Mouse (Mus musculus) olfactory bulb, adult 2 months (tissue): ENCODE results near the gene Mup13. TPM values are rescaled to one million over a fixed set of nuclear protein-coding genes. Genes with fewer than 3 reads are reported as not detected.
"Not testable (repeated sequence)": the region's sequence is repeated elsewhere in the genome, so short reads cannot be mapped to it uniquely, and the experiment has no call there.

ENCODE experiments used
- H3K27ac ChIP-seq: fragments of 200-500 bp; 2 replicates; pipeline ENCODE4 v1.5.1; 2012; ENCODE audit warnings: low read depth, low read length; ENCODE audit not compliant: insufficient read depth
- H3K4me1 ChIP-seq: fragments of 200-500 bp; 2 replicates; pipeline ENCODE4 v1.6.1; 2012; ENCODE audit warnings: low read length; ENCODE audit not compliant: control insufficient read depth, insufficient read depth
- H3K4me3 ChIP-seq: fragments of 200-500 bp; 2 replicates; pipeline ENCODE4 v1.5.1; 2012; ENCODE audit warnings: mild to moderate bottlenecking, low read depth, low read length, moderate library complexity; ENCODE audit not compliant: insufficient read depth
- WGBS: fragments of 180-500 bp; shearing (Covaris S2); methylation state at CpG from one replicate; pipeline ENCODE4 v1.1.7; 2018; 5-methylcytosine and 5-hydroxymethylcytosine counted together
- polyA plus RNA-seq: library from polyadenylated mRNA; stranded (reverse); fragments of >200 nt; gene quantifications from 2 replicates; pipeline ENCODE4 v1.2.4, GENCODE M21; 2012; ENCODE audit warnings: low replicate concordance; ENCODE audit not compliant: missing spikeins, insufficient read depth, insufficient read length

Mup13 gene
- not detected in 2 replicates for polyA plus RNA-seq

DNA sequence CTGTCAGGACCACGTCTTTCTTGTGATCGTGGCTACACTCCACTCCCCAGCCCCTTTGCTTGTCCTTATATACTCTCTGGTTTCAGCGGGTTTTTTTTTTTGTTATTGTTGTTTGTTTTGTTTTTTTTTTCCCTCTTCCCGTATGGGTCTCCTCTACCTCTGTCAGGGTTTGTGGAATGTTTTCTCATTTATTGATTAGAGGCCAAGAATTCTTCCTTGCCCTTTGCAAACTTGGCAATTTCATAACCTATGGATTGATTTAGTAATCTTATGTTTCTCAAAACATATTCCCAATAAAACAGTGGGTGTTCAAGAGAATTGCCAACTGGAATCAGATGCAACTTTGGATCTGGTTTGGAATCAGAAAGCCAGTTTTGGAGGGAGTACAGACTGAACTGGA is at the start of gene Mup13:
TSS of gene Mup13 (minus strand) at position 101 of the 400 bp plus-strand sequence.
- H3K4me1 ChIP-seq, H3K27ac ChIP-seq, H3K4me3 ChIP-seq: not testable (repeated sequence)
- WGBS: 87% methylated on average over 4 of the region's 4 CpGs

Other genes starting within 250 kb of the Mup13 start
- not detected in 2 replicates for gene Mup14, start 75.7 kb upstream of the Mup13 start, polyA plus RNA-seq
- gene Mup15, start 211.5 kb upstream of the Mup13 start, polyA plus RNA-seq: not detected in 2 replicates